Mouse (Mus musculus): ENCODE results near the gene Rpl28. TPM values are rescaled to one million over a fixed set of nuclear protein-coding genes. Genes with fewer than 3 reads are reported as not detected.

Gene Rpl28
- polyA plus RNA-seq, 1 experiment: 316 TPM

- peak overlapping the region; percentile 31; the same call in 1 of the 2 replicates for H3K4me3 ChIP-seq (ENCODE audit: extremely low read depth, insufficient read depth, insufficient read length)
- DNase-seq (ENCODE audit: low read depth in 1 of 2, low spot score in 2 of 2): no peak
- peaks cover 3% of the 10 kb centered on the region for H3K4me1 ChIP-seq (ENCODE audit: control insufficient read depth, insufficient read depth, insufficient read length)
- no peaks in the 10 kb centered on the region for H3K36me3 ChIP-seq (ENCODE audit: control insufficient read depth, insufficient read depth, low read length)
- H3K27me3 ChIP-seq (ENCODE audit: control insufficient read depth, insufficient read depth, low read length): peaks cover 11% of the 10 kb centered on the region
- no peak for TF ChIP-seq CTCF (IDR thresholded peaks at IDR 0.05; ENCODE audit: extremely low read depth, insufficient read depth, insufficient read length, insufficient replicate concordance)
- TF ChIP-seq POLR2A (IDR thresholded peaks at IDR 0.05; ENCODE audit: low read depth, low read length): no peak
- 4% methylated on average over 32 of the region's 34 CpGs for WGBS
- no peak overlapping the region for H3K27ac ChIP-seq (ENCODE audit: insufficient read depth, low read length)
Measured at GRCm38 (mm10) chr7:4835631-4836327, 43.1 kb downstream of the Rpl28 start.

GRCm38 (mm10) chr7:4836351-4836792 is 43.7 kb downstream of the Rpl28 start:
- DNase-seq (ENCODE audit: low read depth in 1 of 2, low spot score in 2 of 2): peak; percentile 15 to 62
- Histone ChIP-seq H3K4me3 (ENCODE audit: extremely low read depth, insufficient read depth, insufficient read length) (peak overlapping the region; percentile 31; the same call in 1 of the 2 replicates), H3K4me1 (ENCODE audit: control insufficient read depth, insufficient read depth, insufficient read length) (peaks cover 3% of the 10 kb centered on the region), H3K27ac (ENCODE audit: insufficient read depth, low read length) (no peak overlapping the region), H3K27me3 (ENCODE audit: control insufficient read depth, insufficient read depth, low read length) (peaks cover 11% of the 10 kb centered on the region), H3K36me3 (ENCODE audit: control insufficient read depth, insufficient read depth, low read length) (no peaks in the 10 kb centered on the region)
- TF ChIP-seq CTCF (IDR thresholded peaks at IDR 0.05; ENCODE audit: extremely low read depth, insufficient read depth, insufficient read length, insufficient replicate concordance) (peak; percentile 14; the same call in 1 of the 2 replicates), POLR2A (IDR thresholded peaks at IDR 0.05; ENCODE audit: low read depth, low read length) (no peak)
- WGBS: 1% methylated on average over 51 of the region's 51 CpGs

GRCm38 (mm10) chr7:4837639-4838038 is 45.0 kb downstream of the Rpl28 start:
- no peak for TF ChIP-seq CTCF (IDR thresholded peaks at IDR 0.05; ENCODE audit: extremely low read depth, insufficient read depth, insufficient read length, insufficient replicate concordance)
- TF ChIP-seq POLR2A (IDR thresholded peaks at IDR 0.05; ENCODE audit: low read depth, low read length): no peak
- 35% methylated on average over 1 of the region's 1 CpGs for WGBS
- Histone ChIP-seq H3K4me3 (ENCODE audit: extremely low read depth, insufficient read depth, insufficient read length) (no peak overlapping the region), H3K27me3 (ENCODE audit: control insufficient read depth, insufficient read depth, low read length) (peaks cover 15% of the 10 kb centered on the region), H3K4me1 (ENCODE audit: control insufficient read depth, insufficient read depth, insufficient read length) (peaks cover 3% of the 10 kb centered on the region), H3K27ac (ENCODE audit: insufficient read depth, low read length) (no peak overlapping the region), H3K36me3 (ENCODE audit: control insufficient read depth, insufficient read depth, low read length) (no peaks in the 10 kb centered on the region)
- DNase-seq (ENCODE audit: low read depth in 1 of 2, low spot score in 2 of 2): no peak

- peaks cover 20% of the 10 kb centered on the region for H3K27me3 ChIP-seq (ENCODE audit: control insufficient read depth, insufficient read depth, low read length)
- H3K27ac ChIP-seq (ENCODE audit: insufficient read depth, low read length): no peak overlapping the region
- TF ChIP-seq CTCF (IDR thresholded peaks at IDR 0.05; ENCODE audit: extremely low read depth, insufficient read depth, insufficient read length, insufficient replicate concordance): no peak
- TF ChIP-seq POLR2A (IDR thresholded peaks at IDR 0.05; ENCODE audit: low read depth, low read length): no peak
- WGBS: 58% methylated on average over 5 of the region's 5 CpGs
- H3K4me3 ChIP-seq (ENCODE audit: extremely low read depth, insufficient read depth, insufficient read length): no peak overlapping the region
- no peaks in the 10 kb centered on the region for H3K36me3 ChIP-seq (ENCODE audit: control insufficient read depth, insufficient read depth, low read length)
- H3K4me1 ChIP-seq (ENCODE audit: control insufficient read depth, insufficient read depth, insufficient read length): no peaks in the 10 kb centered on the region; the same call in 1 of the 2 replicates
- DNase-seq (ENCODE audit: low read depth in 1 of 2, low spot score in 2 of 2): no peak
Measured at GRCm38 (mm10) chr7:4842077-4842476, 49.4 kb downstream of the Rpl28 start.

- Histone ChIP-seq H3K4me1 (ENCODE audit: control insufficient read depth, insufficient read depth, insufficient read length) (no peaks in the 10 kb centered on the region; the same call in 1 of the 2 replicates), H3K27ac (ENCODE audit: insufficient read depth, low read length) (no peak overlapping the region), H3K27me3 (ENCODE audit: control insufficient read depth, insufficient read depth, low read length) (peaks cover 19% of the 10 kb centered on the region), H3K4me3 (ENCODE audit: extremely low read depth, insufficient read depth, insufficient read length) (no peak overlapping the region), H3K36me3 (ENCODE audit: control insufficient read depth, insufficient read depth, low read length) (no peaks in the 10 kb centered on the region)
- no peak for DNase-seq (ENCODE audit: low read depth in 1 of 2, low spot score in 2 of 2)
- WGBS: 4% methylated on average over 16 of the region's 16 CpGs
- TF ChIP-seq POLR2A (IDR thresholded peaks at IDR 0.05; ENCODE audit: low read depth, low read length) (no peak), CTCF (IDR thresholded peaks at IDR 0.05; ENCODE audit: extremely low read depth, insufficient read depth, insufficient read length, insufficient replicate concordance) (no peak)
Measured at GRCm38 (mm10) chr7:4842634-4843131, 50.0 kb downstream of the Rpl28 start.

GRCm38 (mm10) chr7:4843604-4844244 is 51.0 kb downstream of the Rpl28 start:
- H3K27me3 ChIP-seq (ENCODE audit: control insufficient read depth, insufficient read depth, low read length): peaks cover 19% of the 10 kb centered on the region
- H3K4me1 ChIP-seq (ENCODE audit: control insufficient read depth, insufficient read depth, insufficient read length): no peaks in the 10 kb centered on the region; the same call in 1 of the 2 replicates
- DNase-seq (ENCODE audit: low read depth in 1 of 2, low spot score in 2 of 2): no peak
- H3K4me3 ChIP-seq (ENCODE audit: extremely low read depth, insufficient read depth, insufficient read length): no peak overlapping the region
- no peak overlapping the region for H3K27ac ChIP-seq (ENCODE audit: insufficient read depth, low read length)
- WGBS: 4% methylated on average over 34 of the region's 34 CpGs
- H3K36me3 ChIP-seq (ENCODE audit: control insufficient read depth, insufficient read depth, low read length): no peaks in the 10 kb centered on the region
- TF ChIP-seq POLR2A (IDR thresholded peaks at IDR 0.05; ENCODE audit: low read depth, low read length): no peak
- no peak for TF ChIP-seq CTCF (IDR thresholded peaks at IDR 0.05; ENCODE audit: extremely low read depth, insufficient read depth, insufficient read length, insufficient replicate concordance)

All from spleen, adult 2 months (tissue).